Mouse (Mus musculus) adipose tissue, adult 10 weeks (tissue): Measurements from ENCODE around the gene Vmn1r235. TPM values are rescaled to one million over a fixed set of nuclear protein-coding genes. Genes with fewer than 3 reads are reported as not detected.

Source experiments
- polyA plus RNA-seq: library from polyadenylated mRNA; stranded (reverse); fragments of 350-450 nt; fragmentation: Illumina TruSeq; extraction: RNeasy Lipid Tissue Mini Kit (QIAGEN cat#74804); gene quantifications from one replicate; pipeline ENCODE4 v1.2.3, GENCODE M21; 2014; ENCODE audit warnings: low read depth, low replicate concordance

Gene Vmn1r235
- polyA plus RNA-seq = not detected

GRCm38 (mm10) chr17:21256111-21256510 lies at the start of gene Vmn1r235:
TSS of gene Vmn1r235 (plus strand) at chr17:21256411.

GRCm38 (mm10) chr17:21225787-21226186 lies 30.4 kb upstream of the Vmn1r235 start, which contains the start of gene Vmn1r234:
TSS of gene Vmn1r234 (plus strand) at chr17:21226087.

GRCm38 (mm10) chr17:21282642-21283041 lies 26.4 kb downstream of the Vmn1r235 start, which contains the start of gene Vmn1r236:
TSS of gene Vmn1r236 (plus strand) at chr17:21282942.

GRCm38 (mm10) chr17:21311565-21311964 lies 55.4 kb downstream of the Vmn1r235 start, which contains the start of gene Vmn1r237:
TSS of gene Vmn1r237 (plus strand) at chr17:21311865.

Other genes with a start within 250 kb of the Vmn1r235 start
- 15.0 TPM for gene Zfp160, start 247.5 kb upstream of the Vmn1r235 start, polyA plus RNA-seq
- not detected for gene Vmn1r234, start 30.3 kb upstream of the Vmn1r235 start, polyA plus RNA-seq
- gene Vmn1r236, start 26.5 kb downstream of the Vmn1r235 start, polyA plus RNA-seq = not detected
- not detected for gene Vmn1r237, start 55.5 kb downstream of the Vmn1r235 start, polyA plus RNA-seq
- 4.5 TPM for gene Zfp677, start 127.3 kb downstream of the Vmn1r235 start, polyA plus RNA-seq
- gene Zfp54, start 166.8 kb downstream of the Vmn1r235 start, polyA plus RNA-seq = 6.2 TPM
- gene Zfp51, start 194.0 kb downstream of the Vmn1r235 start, polyA plus RNA-seq = 7.3 TPM
- gene Zfp53, start 232.6 kb downstream of the Vmn1r235 start, polyA plus RNA-seq = 6.8 TPM